Mouse (Mus musculus) heart, embryonic 15.5 days (tissue): Measurements from ENCODE around the gene Pfkfb3. TPM values are rescaled to one million over a fixed set of nuclear protein-coding genes. Genes with fewer than 3 reads are reported as not detected.
"Not testable (repeated sequence)": the region's sequence is repeated elsewhere in the genome, so short reads cannot be mapped to it uniquely, and the experiment has no call there.

ENCODE experiments used
- ATAC-seq: fragments of 200-750 bp; cut with Nextera tagmentation; replicated peaks from 2 replicates; pipeline ENCODE4 v1.8.0; 2017; ENCODE audit warnings: low read depth, moderate TSS enrichment; ENCODE audit not compliant: insufficient number of reproducible peaks, insufficient read depth, low FRiP score
- H3K27ac ChIP-seq: fragments of 300-500 bp; sonication (generic); 2 replicates; pipeline ENCODE4 v1.5.1; 2015; ENCODE audit warnings: mild to moderate bottlenecking, inconsistent platforms
- H3K27me3 ChIP-seq: fragments of 300-500 bp; sonication (generic); 2 replicates; pipeline ENCODE4 v1.6.1; 2015; ENCODE audit warnings: inconsistent platforms
- H3K36me3 ChIP-seq: fragments of 300-500 bp; sonication (generic); 2 replicates; pipeline ENCODE4 v1.6.1; 2015; ENCODE audit warnings: mild to moderate bottlenecking, inconsistent platforms
- H3K4me1 ChIP-seq: fragments of 300-500 bp; sonication (generic); replicated peaks from 2 replicates; pipeline ENCODE4 v1.6.1; 2015; ENCODE audit warnings: inconsistent platforms
- H3K4me2 ChIP-seq: fragments of 300-500 bp; sonication (generic); 2 replicates; pipeline ENCODE4 v1.6.1; 2015; ENCODE audit warnings: inconsistent platforms, mild to moderate bottlenecking, moderate library complexity
- H3K4me3 ChIP-seq: fragments of 300-500 bp; sonication (generic); 2 replicates; pipeline ENCODE4 v1.5.1; 2015; ENCODE audit warnings: mild to moderate bottlenecking, inconsistent platforms
- H3K9ac ChIP-seq: fragments of 300-500 bp; sonication (generic); 2 replicates; pipeline ENCODE4 v1.6.1; 2015; ENCODE audit warnings: mild to moderate bottlenecking, inconsistent platforms
- H3K9me3 ChIP-seq: fragments of 300-500 bp; sonication (generic); replicated peaks from 2 replicates; pipeline ENCODE4 v1.6.1; 2016; ENCODE audit warnings: inconsistent platforms
- WGBS: fragments of 180-500 bp; shearing (Covaris S2); methylation state at CpG from one replicate; pipeline ENCODE4 v1.1.7; 2015; ENCODE audit warnings: mixed read lengths; 5-methylcytosine and 5-hydroxymethylcytosine counted together
- polyA plus RNA-seq: library from polyadenylated mRNA; unstranded; fragments of >200 nt; fragmentation: Nextera tagmentation; extraction: Ambion mirVana; gene quantifications from 2 replicates; pipeline ENCODE4 v1.2.1, GENCODE M21; 2015

Gene Pfkfb3
- polyA plus RNA-seq, 1 experiment from 2014 or later = 9.8 TPM

GRCm38 (mm10) chr2:11547609-11548008 lies 6.3 kb downstream of the Pfkfb3 start:
- Histone ChIP-seq H3K27ac (no peak overlapping the region), H3K4me3 (no peak overlapping the region), H3K36me3 (no peaks in the 10 kb centered on the region), H3K27me3 (no peaks in the 10 kb centered on the region), H3K9me3 (no peaks in the 10 kb centered on the region), H3K4me2 (no peak overlapping the region), H3K4me1 (peaks cover 5% of the 10 kb centered on the region), H3K9ac (no peak overlapping the region)
- 71% methylated on average over 2 of the region's 2 CpGs for WGBS
- no peak for ATAC-seq

GRCm38 (mm10) chr2:11546091-11546490 lies 7.8 kb downstream of the Pfkfb3 start:
- 72% methylated on average over 8 of the region's 8 CpGs for WGBS
- Histone ChIP-seq H3K4me1 (no peaks in the 10 kb centered on the region), H3K4me3 (no peak overlapping the region), H3K27me3 (no peaks in the 10 kb centered on the region), H3K9me3 (no peaks in the 10 kb centered on the region), H3K36me3 (no peaks in the 10 kb centered on the region), H3K4me2 (no peak overlapping the region), H3K27ac (no peak overlapping the region), H3K9ac (no peak overlapping the region)
- ATAC-seq = no peak

- no peak overlapping the region for H3K9ac ChIP-seq
- H3K27ac ChIP-seq = no peak overlapping the region
- no peaks in the 10 kb centered on the region for H3K27me3 ChIP-seq
- no peak overlapping the region for H3K4me2 ChIP-seq
- ATAC-seq = no peak
- no peaks in the 10 kb centered on the region for H3K36me3 ChIP-seq
- WGBS = 19% methylated on average over 1 of the region's 1 CpGs
- H3K4me3 ChIP-seq = no peak overlapping the region
- no peaks in the 10 kb centered on the region for H3K4me1 ChIP-seq
- H3K9me3 ChIP-seq = no peaks in the 10 kb centered on the region
These were observed 8.5 kb downstream of the Pfkfb3 start for GRCm38 (mm10) chr2:11545380-11545779.

- H3K36me3 ChIP-seq = no peaks in the 10 kb centered on the region
- H3K4me3 ChIP-seq = no peak overlapping the region
- 60% methylated on average over 5 of the region's 5 CpGs for WGBS
- H3K27ac ChIP-seq = no peak overlapping the region
- no peak overlapping the region for H3K4me2 ChIP-seq
- H3K9me3 ChIP-seq = no peaks in the 10 kb centered on the region
- ATAC-seq = no peak
- no peaks in the 10 kb centered on the region for H3K4me1 ChIP-seq
- no peaks in the 10 kb centered on the region for H3K27me3 ChIP-seq
- no peak overlapping the region for H3K9ac ChIP-seq
These were observed 9.5 kb downstream of the Pfkfb3 start for GRCm38 (mm10) chr2:11544342-11544741.

- H3K4me2 ChIP-seq = no peak overlapping the region
- no peak overlapping the region for H3K27ac ChIP-seq
- no peak overlapping the region for H3K4me3 ChIP-seq
- no peaks in the 10 kb centered on the region for H3K9me3 ChIP-seq
- ATAC-seq = no peak
- no peaks in the 10 kb centered on the region for H3K36me3 ChIP-seq
- 79% methylated on average over 7 of the region's 7 CpGs for WGBS
- no peak overlapping the region for H3K9ac ChIP-seq
- H3K4me1 ChIP-seq = no peaks in the 10 kb centered on the region
- no peaks in the 10 kb centered on the region for H3K27me3 ChIP-seq
These were observed 10.7 kb downstream of the Pfkfb3 start for GRCm38 (mm10) chr2:11543158-11543557.

GRCm38 (mm10) chr2:11542640-11543039 lies 11.2 kb downstream of the Pfkfb3 start:
- Histone ChIP-seq H3K9ac (no peak overlapping the region), H3K36me3 (no peaks in the 10 kb centered on the region), H3K27ac (no peak overlapping the region), H3K9me3 (no peaks in the 10 kb centered on the region), H3K4me2 (no peak overlapping the region), H3K27me3 (no peaks in the 10 kb centered on the region), H3K4me1 (no peaks in the 10 kb centered on the region), H3K4me3 (no peak overlapping the region)
- no peak for ATAC-seq
- 77% methylated on average over 1 of the region's 1 CpGs for WGBS

GRCm38 (mm10) chr2:11542121-11542520 lies 11.8 kb downstream of the Pfkfb3 start:
- H3K4me3 ChIP-seq = no peak overlapping the region
- no peaks in the 10 kb centered on the region for H3K36me3 ChIP-seq
- H3K4me1 ChIP-seq = no peaks in the 10 kb centered on the region
- H3K9ac ChIP-seq = no peak overlapping the region
- H3K27ac ChIP-seq = no peak overlapping the region
- no peaks in the 10 kb centered on the region for H3K27me3 ChIP-seq
- H3K4me2 ChIP-seq = no peak overlapping the region
- 90% methylated on average over 1 of the region's 1 CpGs for WGBS
- no peak for ATAC-seq
- no peaks in the 10 kb centered on the region for H3K9me3 ChIP-seq

- not testable (repeated sequence) for H3K4me1 ChIP-seq, H3K27ac ChIP-seq, H3K4me2 ChIP-seq, H3K36me3 ChIP-seq, H3K9me3 ChIP-seq, H3K27me3 ChIP-seq, H3K4me3 ChIP-seq, H3K9ac ChIP-seq, ATAC-seq
- WGBS = 23% methylated on average over 1 of the region's 1 CpGs
These were observed 12.3 kb downstream of the Pfkfb3 start for GRCm38 (mm10) chr2:11541528-11541927.

GRCm38 (mm10) chr2:11535966-11536365 lies 17.9 kb downstream of the Pfkfb3 start:
- Histone ChIP-seq H3K36me3 (no peaks in the 10 kb centered on the region), H3K9me3 (no peaks in the 10 kb centered on the region), H3K4me3 (peak overlapping the region; percentile 52), H3K4me1 (0 out of 2 replicates have a peak, but pooled peaks cover 6% of the 10 kb centered on the region), H3K9ac (no peak overlapping the region), H3K4me2 (peak overlapping the region; percentile 94), H3K27me3 (no peaks in the 10 kb centered on the region; the same call in 1 of the 2 replicates), H3K27ac (peak overlapping the region; percentile 56; the same call in 1 of the 2 replicates)
- ATAC-seq = no peak
- 69% methylated on average over 8 of the region's 8 CpGs for WGBS

- WGBS = under 1% methylated on average over 32 of the region's 32 CpGs
- Histone ChIP-seq H3K4me1 (0 out of 2 replicates have a peak, but pooled peaks cover 6% of the 10 kb centered on the region), H3K36me3 (no peaks in the 10 kb centered on the region), H3K27ac (peak overlapping the region; percentile 56), H3K9me3 (no peaks in the 10 kb centered on the region), H3K27me3 (no peaks in the 10 kb centered on the region; the same call in 1 of the 2 replicates), H3K4me3 (peak overlapping the region; percentile 52), H3K9ac (peak overlapping the region; percentile 56), H3K4me2 (peak overlapping the region; percentile 94)
- ATAC-seq = peak; percentile 99
These were observed 18.4 kb downstream of the Pfkfb3 start for GRCm38 (mm10) chr2:11535412-11535928.

GRCm38 (mm10) chr2:11534826-11535225 lies 19.1 kb downstream of the Pfkfb3 start:
- H3K27ac ChIP-seq = no peak overlapping the region
- H3K4me2 ChIP-seq = peak overlapping the region; percentile 94
- no peaks in the 10 kb centered on the region for H3K36me3 ChIP-seq
- H3K9ac ChIP-seq = no peak overlapping the region
- H3K4me1 ChIP-seq = 0 out of 2 replicates have a peak, but pooled peaks cover 9% of the 10 kb centered on the region
- no peaks in the 10 kb centered on the region; the same call in 1 of the 2 replicates for H3K27me3 ChIP-seq
- no peaks in the 10 kb centered on the region for H3K9me3 ChIP-seq
- 12% methylated on average over 10 of the region's 10 CpGs for WGBS
- H3K4me3 ChIP-seq = peak overlapping the region; percentile 52
- ATAC-seq = no peak

GRCm38 (mm10) chr2:11530101-11530500 lies 23.8 kb downstream of the Pfkfb3 start:
- ATAC-seq = no peak
- Histone ChIP-seq H3K4me1 (0 out of 2 replicates have a peak, but pooled peaks cover 6% of the 10 kb centered on the region), H3K27me3 (no peaks in the 10 kb centered on the region), H3K9ac (no peak overlapping the region), H3K9me3 (no peaks in the 10 kb centered on the region), H3K36me3 (no peaks in the 10 kb centered on the region), H3K4me2 (no peak overlapping the region), H3K4me3 (no peak overlapping the region), H3K27ac (no peak overlapping the region)
- 47% methylated on average over 6 of the region's 6 CpGs for WGBS
